Mouse (Mus musculus): Measurements from ENCODE around the gene D6Ertd527e. TPM values are rescaled to one million over a fixed set of nuclear protein-coding genes. Genes with fewer than 3 reads are reported as not detected.

The D6Ertd527e gene
- total RNA-seq, 2 experiments from 2014 or later = not detected

- no peak for ATAC-seq (replicated peaks; ENCODE audit: low FRiP score, poor library complexity, severe bottlenecking)
Measured at GRCm38 (mm10) chr6:87142239-87142638, 37.7 kb downstream of the D6Ertd527e start.

DNA sequence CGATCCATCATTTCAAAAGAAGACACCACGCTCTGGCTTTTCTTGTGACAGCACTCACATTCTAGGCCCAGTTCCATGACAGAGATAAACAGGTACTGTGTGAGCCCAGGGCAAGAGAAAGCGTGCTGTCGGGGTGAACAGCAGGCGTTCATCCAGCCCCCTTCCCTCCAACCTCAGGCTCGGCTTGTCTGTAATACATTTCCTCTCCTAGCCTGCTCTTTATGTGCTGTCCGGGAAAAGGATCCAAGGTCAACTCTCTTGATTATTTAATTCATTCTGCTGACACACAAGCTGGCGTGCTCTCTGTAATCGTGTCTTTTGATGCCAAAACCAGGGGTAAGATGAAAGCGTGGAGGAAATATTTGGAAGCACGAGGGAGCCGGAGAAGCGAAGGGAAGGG lies 39.0 kb downstream of the D6Ertd527e start:
- no peak for ATAC-seq (replicated peaks; ENCODE audit: low FRiP score, poor library complexity, severe bottlenecking)

- no peak for ATAC-seq (replicated peaks; ENCODE audit: low FRiP score, poor library complexity, severe bottlenecking)
Measured at GRCm38 (mm10) chr6:87147921-87148320, 43.4 kb downstream of the D6Ertd527e start.

- ATAC-seq (replicated peaks; ENCODE audit: low FRiP score, poor library complexity, severe bottlenecking) = no peak
Measured at GRCm38 (mm10) chr6:87150471-87150870, 45.9 kb downstream of the D6Ertd527e start.

DNA sequence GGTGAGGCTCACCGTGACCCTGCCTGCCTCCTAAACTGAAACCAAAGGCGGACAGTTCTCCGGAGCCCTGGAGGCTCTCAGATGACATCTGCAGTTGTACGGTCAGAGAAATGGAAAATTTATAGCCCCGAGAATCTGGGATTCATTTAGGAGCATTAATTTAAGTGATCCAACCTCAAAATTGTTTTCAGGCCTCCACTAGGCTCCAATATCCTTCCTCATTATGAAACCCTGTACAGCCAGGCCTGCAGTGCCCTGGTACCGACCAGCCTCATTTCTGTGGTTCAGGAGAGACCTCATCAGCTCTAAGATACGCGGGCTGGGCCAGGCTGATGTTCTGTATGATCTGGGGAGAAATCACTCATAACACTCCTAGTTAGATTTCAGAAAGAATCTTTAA lies 46.9 kb downstream of the D6Ertd527e start:
- ATAC-seq (replicated peaks; ENCODE audit: low FRiP score, poor library complexity, severe bottlenecking) = no peak

- peak; percentile 56; the same call in 1 of the 2 replicates for ATAC-seq (replicated peaks; ENCODE audit: low FRiP score, poor library complexity, severe bottlenecking)
Measured at GRCm38 (mm10) chr6:87152461-87153230, 48.1 kb downstream of the D6Ertd527e start.

DNA sequence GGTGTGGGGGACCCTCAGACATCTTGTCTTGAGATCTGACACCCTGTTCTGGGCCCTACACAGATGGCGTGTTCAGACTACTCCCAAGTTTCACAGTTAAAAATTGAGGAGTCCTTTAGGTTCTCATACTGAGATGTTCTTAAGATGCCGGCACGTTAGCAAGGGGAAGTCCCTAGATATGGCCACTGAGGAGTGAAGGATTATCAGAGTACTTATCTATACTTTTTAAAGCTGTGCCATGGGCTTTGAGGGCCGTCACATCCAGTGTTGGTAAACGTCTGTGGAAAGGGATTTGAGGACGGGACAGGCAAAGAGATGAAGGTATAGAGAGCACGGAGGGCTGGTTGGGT lies 48.7 kb downstream of the D6Ertd527e start:
- ATAC-seq (replicated peaks; ENCODE audit: low FRiP score, poor library complexity, severe bottlenecking) = no peak

- ATAC-seq (replicated peaks; ENCODE audit: low FRiP score, poor library complexity, severe bottlenecking) = no peak
Measured at GRCm38 (mm10) chr6:87153836-87154235, 49.3 kb downstream of the D6Ertd527e start.

- no peak for ATAC-seq (replicated peaks; ENCODE audit: low FRiP score, poor library complexity, severe bottlenecking)
Measured at GRCm38 (mm10) chr6:87158062-87158623, 53.6 kb downstream of the D6Ertd527e start.

DNA sequence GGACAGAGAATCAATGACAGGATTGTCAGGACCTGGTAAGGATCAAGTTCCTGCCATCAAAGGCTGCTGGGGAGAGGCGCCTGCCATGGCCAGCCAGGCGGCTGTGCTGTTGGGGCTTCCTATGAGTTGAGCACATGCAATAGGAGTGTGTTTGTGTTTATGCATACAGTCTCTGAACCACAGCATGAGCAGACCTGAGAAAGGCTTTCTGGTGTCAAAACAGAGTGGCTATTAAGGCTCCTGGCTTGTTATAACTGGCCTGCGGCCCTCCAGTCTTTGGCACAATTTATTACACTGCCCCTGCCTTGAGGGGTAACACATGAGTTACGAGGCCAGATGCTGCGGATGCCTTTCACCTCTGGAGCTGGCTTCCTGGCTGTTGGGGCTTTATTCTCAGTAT lies 55.6 kb downstream of the D6Ertd527e start:
- ATAC-seq (replicated peaks; ENCODE audit: low FRiP score, poor library complexity, severe bottlenecking) = no peak

GRCm38 (mm10) chr6:87161391-87162263 lies 57.1 kb downstream of the D6Ertd527e start:
- ATAC-seq (replicated peaks; ENCODE audit: low FRiP score, poor library complexity, severe bottlenecking) = no peak

Other genes with a start within 250 kb of the D6Ertd527e start
- gene Nfu1, start 95.5 kb upstream of the D6Ertd527e start, total RNA-seq (2015; ENCODE audit: low replicate concordance) = 16.5 and 18.8 TPM in 2 replicates
- 15.8 and 25.9 TPM in 2 replicates for gene Nfu1, start 95.5 kb upstream of the D6Ertd527e start, total RNA-seq (2017; ENCODE audit: low replicate concordance)
- 5.9 and 7.9 TPM in 2 replicates for gene Gfpt1, start 61.9 kb upstream of the D6Ertd527e start, total RNA-seq (2015; ENCODE audit: low replicate concordance)
- gene Gfpt1, start 61.9 kb upstream of the D6Ertd527e start, total RNA-seq (2017; ENCODE audit: low replicate concordance) = 5.9 and 6.4 TPM in 2 replicates
- not detected in 2 replicates for gene Antxr1, start 231.1 kb downstream of the D6Ertd527e start, total RNA-seq (2015; ENCODE audit: low replicate concordance)
- gene Antxr1, start 231.1 kb downstream of the D6Ertd527e start, total RNA-seq (2017; ENCODE audit: low replicate concordance) = not detected in 2 replicates
- gene Gkn1, start 246.2 kb downstream of the D6Ertd527e start, total RNA-seq (2015; ENCODE audit: low replicate concordance) = not detected in 2 replicates
- not detected in 2 replicates for gene Gkn1, start 246.2 kb downstream of the D6Ertd527e start, total RNA-seq (2017; ENCODE audit: low replicate concordance)

Data from erythroblast, adult 5-6 weeks (primary cell).